Mouse (Mus musculus): ENCODE data around the gene Mgat4e. TPM values are rescaled to one million over a fixed set of nuclear protein-coding genes. Genes with fewer than 3 reads are reported as not detected.
"Not testable (repeated sequence)": the region's sequence is repeated elsewhere in the genome, so short reads cannot be mapped to it uniquely, and the experiment has no call there.

Gene Mgat4e
- total RNA-seq, 2 experiments from 2014 or later: not detected

DNA sequence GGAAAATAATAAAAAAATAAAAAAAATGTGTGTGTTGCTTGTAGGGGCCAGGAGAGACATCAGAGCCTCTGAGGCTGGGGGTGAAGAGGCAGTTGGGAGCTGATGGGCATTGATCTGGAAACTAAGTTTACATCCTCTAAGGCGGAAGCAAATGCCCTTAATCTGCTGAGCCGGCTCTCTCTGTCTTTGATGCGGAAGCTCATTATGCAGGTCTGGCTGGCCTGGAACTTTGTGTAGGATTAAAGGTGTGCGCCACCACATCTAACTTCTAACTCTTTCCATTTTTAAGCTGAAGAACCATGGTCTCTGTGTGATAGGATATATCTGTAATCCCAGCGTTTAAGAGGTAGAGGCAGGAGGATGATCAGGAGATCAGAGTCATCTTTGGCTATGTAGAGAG is 9.0 kb upstream of the Mgat4e start:
- intact Hi-C loops (cut with DNase I): no loop called here

GRCm38 (mm10) chr1:134556671-134557218 is 7.3 kb upstream of the Mgat4e start:
- intact Hi-C loops (cut with DNase I): loop anchor here (2.0 kb wide), 1 partner anchor 62 kb away; the partner anchor contains the start of gene Rabif
- DNase-seq (ENCODE audit: low spot score): peak; percentile 93

More for the DNA sequence above, 9.0 kb upstream of the Mgat4e start:
- DNase-seq (ENCODE audit: low spot score): no peak

DNA sequence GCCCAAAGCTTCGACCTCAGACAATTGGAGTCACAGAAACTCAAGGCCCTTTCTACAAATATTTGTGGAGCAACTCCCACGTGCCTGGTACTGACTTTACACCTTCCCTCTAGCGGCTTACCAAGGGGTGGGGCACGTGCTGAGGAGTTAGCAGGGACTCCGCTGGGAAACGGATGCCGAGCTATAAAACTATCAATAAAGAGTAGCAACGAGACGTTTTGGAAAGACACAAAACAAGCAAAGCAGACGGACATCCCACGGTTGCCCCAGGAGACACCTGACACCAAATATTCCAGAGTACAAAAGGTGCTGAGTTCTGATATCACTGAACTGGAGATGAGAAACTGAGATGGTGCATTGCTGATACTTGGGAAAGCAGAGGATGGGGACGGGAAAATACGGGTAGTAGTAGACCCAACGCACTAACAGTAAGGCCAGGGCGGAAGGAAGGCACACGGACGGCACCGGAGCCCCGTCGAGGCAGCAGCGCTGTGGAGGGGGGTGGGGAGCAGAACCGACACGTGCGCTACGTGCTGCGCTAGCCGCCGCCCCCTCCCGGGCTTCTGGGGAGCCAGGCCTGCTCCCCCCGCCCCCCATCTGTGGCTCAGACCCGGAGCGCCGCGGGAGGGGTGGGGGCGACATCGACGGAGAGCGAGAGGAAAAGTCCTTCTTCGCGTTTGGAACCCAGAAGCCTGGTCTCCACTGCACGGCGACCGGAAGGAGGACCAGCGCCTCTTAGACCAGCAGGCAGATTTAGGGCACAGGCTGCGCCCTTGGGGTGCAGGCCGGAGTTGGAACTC is 6.6 kb upstream of the Mgat4e start:
- no peak for DNase-seq (ENCODE audit: low spot score)
- intact Hi-C loops (cut with DNase I): loop anchor here (2.0 kb wide), 2 partner anchors 35 to 61 kb away; partner anchors contain the start of gene Rabif

DNA sequence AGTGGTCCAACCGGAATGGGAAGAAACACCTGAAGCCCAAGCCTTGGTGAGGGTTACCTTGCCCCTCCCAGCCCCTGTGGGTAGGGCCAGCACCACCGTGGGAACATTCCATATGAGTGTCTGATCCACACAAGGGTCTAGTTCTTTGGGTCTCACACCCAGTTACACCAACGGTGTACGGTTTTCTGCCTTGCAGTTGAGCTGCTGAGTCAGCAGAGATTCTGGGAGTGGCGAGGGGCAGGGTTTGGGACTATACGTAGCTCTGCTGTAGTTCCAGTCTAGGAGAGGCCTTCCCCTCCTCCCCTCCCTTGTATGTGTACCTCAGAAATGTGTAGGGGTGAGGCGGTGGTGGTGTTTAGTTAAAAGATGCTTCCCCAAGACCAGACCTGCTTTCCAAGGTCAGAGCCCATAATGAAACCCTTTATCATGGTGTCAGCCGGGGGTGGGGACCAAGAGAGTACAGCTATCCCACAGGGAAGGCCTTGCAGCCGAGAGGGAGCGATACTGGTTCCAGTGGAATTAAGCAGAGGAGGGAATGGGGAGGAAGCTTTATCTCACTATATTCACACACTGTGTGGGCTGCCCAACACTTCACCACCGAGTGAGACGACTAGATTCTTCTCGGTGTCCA is 5.9 kb upstream of the Mgat4e start:
- intact Hi-C loops (cut with DNase I): loop anchor here (2.0 kb wide), 1 partner anchor 35 kb away; no protein-coding TSS in a partner anchor
- DNase-seq (ENCODE audit: low spot score): no peak

DNA sequence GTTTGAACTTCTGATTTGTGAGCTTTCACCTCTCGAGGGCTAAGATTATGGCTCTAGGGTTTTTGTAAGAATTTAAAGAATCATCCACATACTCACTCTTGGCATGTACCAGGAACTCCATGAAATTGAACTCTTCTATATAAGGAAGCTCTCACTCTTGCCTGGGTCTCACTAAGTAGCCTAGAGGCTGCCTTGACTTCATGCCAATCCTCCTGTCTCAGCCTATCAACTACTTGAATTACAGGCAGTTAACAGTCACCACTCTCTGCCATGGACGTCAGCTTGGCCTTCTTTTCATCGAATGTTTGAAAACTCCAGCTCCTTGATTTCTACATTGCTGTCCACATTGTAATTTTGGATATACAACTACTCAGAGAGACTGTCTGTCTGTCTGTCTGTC is 2.9 kb upstream of the Mgat4e start:
- intact Hi-C loops (cut with DNase I): no loop called here
- no peak for DNase-seq (ENCODE audit: low spot score)

GRCm38 (mm10) chr1:134551869-134552268 is 2.4 kb upstream of the Mgat4e start:
- DNase-seq (ENCODE audit: low spot score): no peak
- intact Hi-C loops (cut with DNase I): no loop called here

DNA sequence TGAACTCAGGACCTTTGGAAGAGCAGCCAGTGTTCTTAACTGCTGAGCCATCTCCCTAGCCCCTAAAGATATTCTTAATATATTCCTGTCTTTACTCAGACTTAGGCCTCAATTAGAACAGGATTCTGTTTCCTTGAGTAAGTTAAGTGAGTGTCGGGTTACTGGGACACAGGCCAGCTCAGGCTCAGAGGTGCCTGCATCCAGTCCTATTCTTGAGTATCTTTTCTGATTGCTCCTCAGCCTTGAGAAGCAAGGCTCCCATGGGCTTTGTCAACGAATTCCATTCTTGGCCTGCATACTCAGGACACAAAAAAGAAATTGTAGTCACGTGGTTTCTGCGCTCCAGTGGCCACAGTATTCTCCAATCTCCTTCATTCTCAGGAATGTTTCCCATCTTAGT is 1.3 kb downstream of the Mgat4e start:
- intact Hi-C loops (cut with DNase I): no loop called here
- no peak for DNase-seq (ENCODE audit: low spot score)

DNA sequence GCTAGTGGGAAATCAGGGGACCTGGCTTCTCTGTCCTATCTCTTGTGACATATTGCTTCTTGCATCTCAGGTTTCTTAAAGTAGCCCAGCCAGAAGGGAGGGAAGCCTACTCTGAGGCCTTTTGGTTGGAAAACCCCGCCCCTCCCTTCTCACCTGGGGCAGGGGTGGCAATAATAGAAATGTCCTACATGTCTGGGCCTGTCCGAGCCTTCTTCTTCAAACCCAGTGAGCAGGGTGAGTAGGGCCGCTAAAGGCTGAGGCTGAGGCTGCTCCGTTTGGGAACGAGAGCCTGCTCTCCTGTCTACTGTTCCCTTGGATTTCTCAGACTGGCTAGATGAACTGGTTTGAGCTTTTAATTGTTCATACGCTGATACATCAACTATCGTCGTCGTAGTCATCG is 8.9 kb downstream of the Mgat4e start:
- intact Hi-C loops (cut with DNase I): no loop called here
- DNase-seq (ENCODE audit: low spot score): no peak

- no peak for DNase-seq (ENCODE audit: low spot score)
- intact Hi-C loops (cut with DNase I): no loop called here
Observed at GRCm38 (mm10) chr1:134535513-134535912, 14.0 kb downstream of the Mgat4e start.

DNA sequence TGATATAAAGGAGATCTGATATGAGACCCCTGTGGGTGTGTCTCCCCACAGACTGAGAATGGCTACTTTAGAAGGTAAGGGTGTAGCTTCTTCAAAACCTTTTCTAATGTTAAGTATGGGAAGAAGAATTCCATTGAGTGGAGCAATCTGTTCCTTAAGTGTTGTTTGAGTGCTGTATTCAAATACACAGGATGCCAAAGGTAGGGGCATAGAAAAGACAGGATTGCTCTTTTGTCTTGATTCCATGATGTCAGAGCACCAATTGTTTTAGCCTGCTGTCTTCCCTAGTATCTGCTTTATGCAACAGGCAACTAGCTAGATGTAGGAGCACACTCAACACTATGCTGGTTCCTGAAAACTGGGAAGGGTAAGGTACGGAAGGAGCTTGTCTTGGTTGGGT is 14.4 kb downstream of the Mgat4e start:
- no peak for DNase-seq (ENCODE audit: low spot score)
- intact Hi-C loops (cut with DNase I): no loop called here

DNA sequence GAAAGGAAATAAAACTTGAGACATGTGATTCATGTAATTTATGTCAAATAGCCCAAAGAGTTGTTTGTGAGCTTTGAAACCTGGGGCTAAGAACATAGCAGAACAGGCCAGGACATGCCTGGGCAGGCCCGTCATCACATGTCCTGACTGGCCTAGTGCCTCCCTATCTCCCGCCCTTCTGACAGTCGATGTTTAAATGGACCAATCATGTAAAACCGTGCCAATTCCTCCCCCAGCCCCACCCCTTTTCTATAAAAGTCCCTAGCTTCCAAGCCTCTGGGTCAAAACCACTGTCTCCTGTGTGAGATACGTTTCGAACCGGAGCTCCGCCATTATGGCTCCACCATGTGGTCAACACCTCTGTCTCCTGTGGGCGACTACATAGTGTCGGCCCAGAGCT is 15.8 kb downstream of the Mgat4e start:
- intact Hi-C loops (cut with DNase I): not testable (repeated sequence)

DNA sequence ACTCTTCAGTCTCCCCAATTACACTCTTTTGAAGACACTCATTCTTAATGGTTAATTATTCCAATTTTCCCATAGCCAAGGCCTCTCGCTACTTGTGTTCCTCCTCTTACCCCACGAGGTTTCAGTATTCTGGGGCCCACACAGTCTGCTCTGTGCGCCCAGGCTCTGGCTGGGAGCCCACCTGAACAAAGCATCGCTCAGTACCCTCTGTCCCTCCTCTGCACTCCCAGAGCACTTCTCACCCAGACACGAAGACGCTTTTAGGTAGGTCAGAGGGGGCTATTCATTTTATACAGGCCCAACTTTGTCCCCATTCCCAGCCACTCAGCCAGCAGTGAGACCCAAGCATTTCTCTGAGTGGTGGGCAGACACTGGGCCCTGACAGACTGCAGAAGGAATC is 18.9 kb downstream of the Mgat4e start:
- no peak for DNase-seq (ENCODE audit: low spot score)
- intact Hi-C loops (cut with DNase I): no loop called here

More for the DNA sequence above, 15.8 kb downstream of the Mgat4e start:
- not testable (repeated sequence) for DNase-seq (ENCODE audit: low spot score)

DNA sequence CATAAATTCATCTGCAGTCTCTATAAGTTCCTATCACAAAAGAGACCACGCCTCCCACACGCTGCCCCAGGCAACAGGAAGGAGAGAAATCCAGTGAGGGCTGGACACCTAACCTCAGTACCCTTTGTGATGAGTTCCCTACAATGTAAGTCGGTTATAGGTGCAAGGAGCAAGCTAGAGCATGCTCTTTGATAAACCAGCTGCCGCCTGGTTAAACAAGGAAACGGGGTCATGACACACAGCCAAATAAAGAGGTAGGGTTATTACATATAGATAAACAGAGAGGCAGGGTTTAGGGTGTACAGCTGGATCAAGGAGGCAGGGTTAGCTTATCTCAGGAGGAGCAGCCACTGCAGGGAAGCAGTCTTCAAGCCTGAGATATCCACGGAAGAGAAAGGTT is 22.7 kb downstream of the Mgat4e start:
- intact Hi-C loops (cut with DNase I): no loop called here

DNA sequence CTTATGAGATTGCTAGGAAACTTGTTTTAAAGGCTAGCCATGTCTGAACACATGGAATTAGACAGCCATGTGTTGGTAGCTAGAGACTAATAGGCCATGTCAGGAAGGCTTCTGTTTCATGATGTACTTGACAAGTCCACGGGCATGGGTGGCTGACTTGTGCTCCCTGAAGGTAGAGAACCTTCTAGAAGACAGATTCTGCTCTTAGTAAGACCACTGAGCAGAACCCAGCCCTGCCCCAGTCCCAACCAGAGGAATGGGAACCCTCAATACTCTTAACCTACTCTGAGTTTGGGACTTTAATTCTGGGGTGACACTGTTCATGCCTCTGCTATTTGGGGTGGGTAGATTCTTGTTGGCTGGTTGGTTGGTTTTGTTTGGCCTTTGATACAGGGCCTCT is 24.5 kb downstream of the Mgat4e start:
- intact Hi-C loops (cut with DNase I): no loop called here
- no peak for DNase-seq (ENCODE audit: low spot score)

More for the DNA sequence above, 22.7 kb downstream of the Mgat4e start:
- DNase-seq (ENCODE audit: low spot score): no peak

DNA sequence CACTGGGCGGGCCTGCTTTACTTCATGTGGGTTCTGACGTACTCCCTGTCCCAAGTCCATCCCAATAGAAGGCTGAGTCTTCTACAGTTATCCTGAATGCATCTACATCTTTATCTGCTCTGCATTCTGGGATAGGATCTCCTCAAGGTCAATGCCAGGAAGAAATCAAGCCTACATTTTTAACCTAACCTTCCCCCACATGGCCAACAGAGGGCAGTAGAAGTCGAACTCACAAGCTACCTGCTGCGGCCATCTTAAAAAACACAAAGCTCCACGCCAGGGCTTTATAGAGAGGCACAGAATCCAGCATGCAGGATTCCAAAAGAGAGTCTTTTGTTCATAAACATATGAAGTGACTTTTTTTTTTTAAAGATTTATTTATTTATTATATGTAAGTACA is 25.1 kb downstream of the Mgat4e start:
- no peak for DNase-seq (ENCODE audit: low spot score)

GRCm38 (mm10) chr1:134522325-134522724 is 27.2 kb downstream of the Mgat4e start:
- DNase-seq (ENCODE audit: low spot score): no peak
- intact Hi-C loops (cut with DNase I): loop anchor here (5.0 kb wide), 1 partner anchor 70 kb away; no protein-coding TSS in a partner anchor

More for the DNA sequence above, 25.1 kb downstream of the Mgat4e start:
- intact Hi-C loops (cut with DNase I): loop anchor here (5.0 kb wide), 1 partner anchor 68 kb away; no protein-coding TSS in a partner anchor

GRCm38 (mm10) chr1:134521163-134521562 is 28.3 kb downstream of the Mgat4e start:
- intact Hi-C loops (cut with DNase I): loop anchor here (2.0 to 5.0 kb wide), 2 partner anchors 34 to 71 kb away; no protein-coding TSS in a partner anchor

GRCm38 (mm10) chr1:134520001-134520721 is 29.3 kb downstream of the Mgat4e start:
- no peak for DNase-seq (ENCODE audit: low spot score)
- intact Hi-C loops (cut with DNase I): loop anchor here (2.0 to 5.0 kb wide), 2 partner anchors 35 to 72 kb away; no protein-coding TSS in a partner anchor

More at GRCm38 (mm10) chr1:134521163-134521562, 28.3 kb downstream of the Mgat4e start:
- DNase-seq (ENCODE audit: low spot score): no peak

DNA sequence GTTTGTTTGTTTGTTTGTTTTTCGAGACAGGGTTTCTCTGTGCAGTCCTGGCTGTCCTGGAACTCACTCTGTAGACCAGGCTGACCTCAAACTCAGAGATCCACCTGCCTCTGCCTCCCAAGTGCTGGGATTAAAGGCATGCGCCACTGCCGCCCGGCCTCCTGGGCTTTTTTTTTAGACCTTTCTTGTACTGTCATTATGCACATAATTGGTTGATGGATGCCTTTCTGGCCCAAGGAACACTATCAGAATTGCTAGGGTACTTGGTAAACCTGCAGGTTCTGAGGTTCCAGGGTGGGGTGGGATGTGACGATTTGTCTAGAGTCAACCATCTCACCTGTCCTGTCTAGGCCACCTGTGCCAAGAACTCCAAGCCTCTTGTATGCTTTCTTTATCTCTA is 30.3 kb downstream of the Mgat4e start:
- DNase-seq (ENCODE audit: low spot score); intact Hi-C loops (cut with DNase I): not testable (repeated sequence)

DNA sequence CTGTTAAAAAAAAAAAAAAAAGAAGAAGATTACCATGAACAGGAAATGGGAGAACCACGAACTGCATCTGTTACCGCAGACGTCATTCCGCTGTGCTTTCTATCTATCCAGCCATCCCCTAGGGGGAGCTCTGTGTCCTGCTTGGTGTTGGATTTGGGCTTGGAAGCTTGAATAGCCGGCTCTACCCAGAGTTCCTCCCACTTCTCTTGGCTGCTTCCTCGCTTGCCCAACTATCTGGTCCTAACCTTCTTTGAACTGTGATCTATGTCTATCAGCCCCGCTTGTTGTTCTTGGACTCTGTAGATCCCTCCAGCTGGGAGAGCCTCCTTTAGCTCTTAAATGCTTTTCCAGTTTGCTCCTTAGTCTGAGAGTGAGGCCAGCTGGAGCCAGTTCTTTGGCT is 30.8 kb downstream of the Mgat4e start:
- intact Hi-C loops (cut with DNase I): no loop called here

More for the DNA sequence above, 30.8 kb downstream of the Mgat4e start:
- peak; percentile 81 for DNase-seq (ENCODE audit: low spot score)
